Mouse (Mus musculus): ENCODE data around the gene Mpp3. TPM values are rescaled to one million over a fixed set of nuclear protein-coding genes. Genes with fewer than 3 reads are reported as not detected.
"Not testable (repeated sequence)": the region's sequence is repeated elsewhere in the genome, so short reads cannot be mapped to it uniquely, and the experiment has no call there.

Gene Mpp3
- polyA plus RNA-seq, 2 experiments, result 4.9 to 15.7 TPM

DNA sequence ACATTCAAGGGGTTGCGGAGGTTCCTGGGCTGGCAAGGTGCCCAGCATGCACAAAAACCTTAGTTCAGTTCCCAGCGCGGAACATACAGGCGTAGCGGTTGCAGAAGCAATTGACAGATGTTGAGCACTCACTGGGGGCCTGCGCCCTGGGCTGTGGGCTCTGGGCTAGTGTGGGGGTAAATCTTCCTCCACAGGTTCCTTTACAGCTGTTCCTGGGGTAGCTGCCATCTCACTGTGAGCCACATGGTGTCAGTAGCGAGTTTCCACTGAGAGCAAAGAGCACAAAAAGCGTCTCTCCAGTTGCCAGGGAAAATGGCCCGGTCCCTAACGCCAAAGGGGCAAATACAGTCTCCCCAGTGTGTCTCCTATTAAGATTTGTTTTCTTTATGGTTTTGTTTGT, 42.3 kb downstream of the Mpp3 start:
- no peak overlapping the region for H3K4me3 ChIP-seq (replicated peaks; ENCODE audit: low read length)
- H3K9ac ChIP-seq (ENCODE audit: low read depth, low read length, severe bottlenecking), result no peak overlapping the region
- H3K4me1 ChIP-seq (ENCODE audit: control insufficient read depth, insufficient read depth, low read length), result 0 out of 2 replicates have a peak, but pooled peaks cover 10% of the 10 kb centered on the region
- no peak overlapping the region for H3K27ac ChIP-seq (replicated peaks; ENCODE audit: low read depth, low read length)
- ATAC-seq (ENCODE audit: low FRiP score, low read depth) (peak; percentile 21; the same call in 1 of the 2 replicates), DNase-seq (ENCODE audit: low spot score) (peak; percentile 89)
- no peak overlapping the region for H3K4me2 ChIP-seq (replicated peaks; ENCODE audit: low read depth, low read length, severe bottlenecking)
- no peaks in the 10 kb centered on the region for H3K9me3 ChIP-seq (ENCODE audit: control insufficient read depth, low read length)
- 3% methylated on average over 10 of the region's 10 CpGs for WGBS
- no peak for TF ChIP-seq POLR2A (IDR thresholded peaks at IDR 0.05; ENCODE audit: borderline replicate concordance, extremely low read depth, insufficient read depth, insufficient read length)
- no peaks in the 10 kb centered on the region for H3K27me3 ChIP-seq (ENCODE audit: control insufficient read depth, insufficient read depth, low read length)
- H3K36me3 ChIP-seq (ENCODE audit: control insufficient read depth, insufficient read depth, low read length), result no peaks in the 10 kb centered on the region

DNA sequence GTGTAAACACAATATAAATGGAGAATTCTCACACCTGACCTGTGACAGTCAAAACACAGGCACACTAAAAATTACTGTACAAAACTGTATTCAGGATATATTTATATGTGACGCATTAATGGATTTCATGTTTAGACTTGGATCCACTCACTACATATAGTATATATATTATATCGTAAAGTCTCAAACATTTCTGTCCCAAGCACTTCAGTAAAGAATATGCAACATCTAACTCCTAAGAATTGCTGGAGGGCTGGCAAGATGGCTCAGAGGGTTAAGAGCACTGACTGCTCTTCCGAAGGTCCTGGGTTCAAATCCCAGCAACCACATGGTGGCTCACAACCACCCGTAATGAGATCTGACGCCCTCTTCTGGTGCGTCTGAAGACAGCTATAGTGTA, 42.8 kb downstream of the Mpp3 start:
- not testable (repeated sequence) for H3K9me3 ChIP-seq (ENCODE audit: control insufficient read depth, low read length); ATAC-seq (ENCODE audit: low FRiP score, low read depth)

DNA sequence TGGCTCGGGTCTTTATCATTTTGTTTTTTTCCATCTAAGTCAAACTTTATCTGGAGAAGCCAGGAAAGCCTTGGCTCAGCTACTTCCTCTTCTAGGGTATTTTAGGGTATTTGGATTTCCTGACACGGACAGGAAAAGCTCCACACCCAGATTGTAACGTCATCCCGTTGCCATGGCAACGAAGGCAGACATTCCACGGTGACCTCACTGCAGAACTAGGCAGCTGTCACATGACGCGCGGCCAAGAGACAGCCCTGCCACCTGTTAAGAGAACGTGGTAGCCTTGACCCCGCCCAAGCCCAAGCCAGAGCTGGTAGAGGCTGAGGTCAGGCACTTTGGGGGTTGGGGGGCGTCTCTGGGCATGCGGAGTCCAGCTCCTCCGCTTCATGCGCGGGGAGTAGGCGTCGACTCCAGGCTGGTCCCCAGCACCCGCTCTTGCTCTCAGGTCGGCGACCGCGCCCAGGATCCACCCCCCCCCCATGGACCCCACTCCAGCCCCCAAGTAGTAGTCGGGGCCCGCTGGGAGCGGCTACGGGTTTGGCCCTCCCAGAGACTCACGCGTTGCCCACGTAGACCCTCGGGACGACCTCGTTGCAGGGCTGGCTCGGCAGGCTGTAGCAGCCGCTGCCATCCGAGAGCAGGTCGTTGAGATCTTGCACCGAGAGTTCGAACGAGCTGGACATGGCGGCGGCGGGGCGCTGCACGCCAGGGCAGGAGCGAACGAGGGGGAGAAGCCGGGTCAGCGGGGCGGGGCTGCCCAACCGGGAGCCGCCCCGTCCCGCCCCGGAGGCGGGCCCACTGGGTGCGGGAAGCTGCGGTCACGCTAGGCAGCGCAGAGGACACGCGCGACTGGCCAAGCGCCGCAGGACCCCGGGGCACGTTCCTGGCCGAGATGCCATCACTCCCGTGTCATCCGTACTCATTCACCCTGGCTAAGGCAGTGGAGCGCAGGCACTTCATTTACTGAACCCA, 43.9 kb downstream of the Mpp3 start, which contains the start of gene Cfap97d1:
Gene Cfap97d1 (plus strand): TSS at position 226 of the 972 bp plus-strand sequence.
- peak within 1 kb of the TSS; percentile 100 for H3K4me2 ChIP-seq (replicated peaks; ENCODE audit: low read depth, low read length, severe bottlenecking)
- no peaks in the 10 kb centered on the region for H3K9me3 ChIP-seq (ENCODE audit: control insufficient read depth, low read length)
- H3K36me3 ChIP-seq (ENCODE audit: control insufficient read depth, insufficient read depth, low read length), result no peaks in the 10 kb centered on the region
- H3K4me1 ChIP-seq (ENCODE audit: control insufficient read depth, insufficient read depth, low read length), result 0 out of 2 replicates have a peak, but pooled peaks cover 10% of the 10 kb centered on the region
- H3K9ac ChIP-seq (ENCODE audit: low read depth, low read length, severe bottlenecking), result peak within 1 kb of the TSS; percentile 69
- ATAC-seq (ENCODE audit: low FRiP score, low read depth) (peak; percentile 84), DNase-seq (ENCODE audit: low spot score) (peak; percentile 96)
- peak within 1 kb of the TSS; percentile 68 for H3K4me3 ChIP-seq (replicated peaks; ENCODE audit: low read length)
- WGBS, result 1% methylated on average over 67 of the region's 71 CpGs
- H3K27ac ChIP-seq (replicated peaks; ENCODE audit: low read depth, low read length), result peak within 1 kb of the TSS; percentile 50
- no peak for TF ChIP-seq POLR2A (IDR thresholded peaks at IDR 0.05; ENCODE audit: borderline replicate concordance, extremely low read depth, insufficient read depth, insufficient read length)
- H3K27me3 ChIP-seq (ENCODE audit: control insufficient read depth, insufficient read depth, low read length), result no peaks in the 10 kb centered on the region

More for the DNA sequence above, 42.8 kb downstream of the Mpp3 start:
- H3K4me3 ChIP-seq (replicated peaks; ENCODE audit: low read length); H3K36me3 ChIP-seq (ENCODE audit: control insufficient read depth, insufficient read depth, low read length); H3K4me2 ChIP-seq (replicated peaks; ENCODE audit: low read depth, low read length, severe bottlenecking); H3K9ac ChIP-seq (ENCODE audit: low read depth, low read length, severe bottlenecking); H3K27ac ChIP-seq (replicated peaks; ENCODE audit: low read depth, low read length); H3K27me3 ChIP-seq (ENCODE audit: control insufficient read depth, insufficient read depth, low read length); DNase-seq (ENCODE audit: low spot score): not testable (repeated sequence)
- 69% methylated on average over 6 of the region's 6 CpGs for WGBS
- 0 out of 2 replicates have a peak, but pooled peaks cover 10% of the 10 kb centered on the region for H3K4me1 ChIP-seq (ENCODE audit: control insufficient read depth, insufficient read depth, low read length)

DNA sequence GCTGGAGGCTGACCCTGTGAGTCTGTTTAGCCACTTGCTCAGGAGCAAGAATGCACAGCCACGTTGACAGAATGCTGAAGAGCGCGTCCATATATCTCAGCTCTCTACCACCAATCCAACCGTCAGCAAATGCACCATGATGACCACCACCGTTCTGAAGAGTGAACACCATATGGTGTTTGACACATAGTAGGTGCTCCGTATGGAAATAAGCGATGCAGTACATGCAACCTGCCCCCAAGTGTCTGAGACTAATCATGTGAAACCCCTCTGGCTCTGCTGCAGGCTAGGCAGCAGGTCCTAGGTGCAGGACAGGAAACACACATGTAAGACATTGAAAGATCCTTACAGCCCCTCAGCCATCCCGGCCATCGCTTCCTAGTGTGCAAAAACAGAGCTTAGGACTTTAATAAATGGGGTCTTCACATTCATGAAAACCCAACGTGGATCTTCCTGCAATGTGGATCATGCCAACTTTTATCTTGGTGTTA, 44.8 kb downstream of the Mpp3 start:
- Histone ChIP-seq H3K4me3 (replicated peaks; ENCODE audit: low read length) (peak overlapping the region; percentile 68; the same call in 1 of the 2 replicates), H3K27ac (replicated peaks; ENCODE audit: low read depth, low read length) (no peak overlapping the region), H3K4me2 (replicated peaks; ENCODE audit: low read depth, low read length, severe bottlenecking) (peak overlapping the region; percentile 100; the same call in 1 of the 2 replicates)

DNA sequence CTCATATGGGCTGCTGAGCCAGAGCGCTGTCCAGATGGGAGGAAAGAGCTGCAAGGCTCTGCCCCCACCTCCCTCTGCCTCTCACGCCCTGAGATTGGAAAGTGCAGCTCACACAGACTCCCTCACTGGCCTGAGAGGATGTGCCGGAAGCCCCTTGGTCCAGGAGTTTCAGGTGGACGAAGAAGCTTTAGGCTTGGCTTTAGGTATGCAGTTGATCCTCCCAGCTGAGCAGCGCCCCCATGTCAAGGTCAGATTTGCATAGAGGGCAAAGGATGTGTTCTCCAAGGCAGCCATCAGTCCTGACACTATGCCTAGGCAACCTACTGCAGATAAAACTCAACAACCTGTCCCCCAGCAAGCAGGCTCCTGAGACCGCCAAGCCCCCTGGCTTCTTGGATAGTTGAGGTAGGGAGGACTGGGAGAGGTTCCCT, 45.3 kb downstream of the Mpp3 start:
- Histone ChIP-seq H3K4me3 (replicated peaks; ENCODE audit: low read length) (no peak overlapping the region), H3K27me3 (ENCODE audit: control insufficient read depth, insufficient read depth, low read length) (no peaks in the 10 kb centered on the region), H3K9me3 (ENCODE audit: control insufficient read depth, low read length) (no peaks in the 10 kb centered on the region), H3K4me2 (replicated peaks; ENCODE audit: low read depth, low read length, severe bottlenecking) (no peak overlapping the region), H3K36me3 (ENCODE audit: control insufficient read depth, insufficient read depth, low read length) (0 out of 2 replicates have a peak, but pooled peaks cover 3% of the 10 kb centered on the region), H3K9ac (ENCODE audit: low read depth, low read length, severe bottlenecking) (no peak overlapping the region), H3K4me1 (ENCODE audit: control insufficient read depth, insufficient read depth, low read length) (0 out of 2 replicates have a peak, but pooled peaks cover 10% of the 10 kb centered on the region), H3K27ac (replicated peaks; ENCODE audit: low read depth, low read length) (no peak overlapping the region)
- TF ChIP-seq POLR2A (IDR thresholded peaks at IDR 0.05; ENCODE audit: borderline replicate concordance, extremely low read depth, insufficient read depth, insufficient read length), result no peak
- 55% methylated on average over 6 of the region's 6 CpGs for WGBS
- DNase-seq (ENCODE audit: low spot score) (no peak), ATAC-seq (ENCODE audit: low FRiP score, low read depth) (no peak)

More for the DNA sequence above, 44.8 kb downstream of the Mpp3 start:
- 68% methylated on average over 10 of the region's 10 CpGs for WGBS
- no peak for DNase-seq (ENCODE audit: low spot score)
- no peak for TF ChIP-seq POLR2A (IDR thresholded peaks at IDR 0.05; ENCODE audit: borderline replicate concordance, extremely low read depth, insufficient read depth, insufficient read length)
- no peaks in the 10 kb centered on the region for H3K9me3 ChIP-seq (ENCODE audit: control insufficient read depth, low read length)
- H3K9ac ChIP-seq (ENCODE audit: low read depth, low read length, severe bottlenecking), result no peak overlapping the region
- 0 out of 2 replicates have a peak, but pooled peaks cover 10% of the 10 kb centered on the region for H3K4me1 ChIP-seq (ENCODE audit: control insufficient read depth, insufficient read depth, low read length)
- no peak for ATAC-seq (ENCODE audit: low FRiP score, low read depth)
- H3K36me3 ChIP-seq (ENCODE audit: control insufficient read depth, insufficient read depth, low read length), result 0 out of 2 replicates have a peak, but pooled peaks cover 3% of the 10 kb centered on the region
- no peaks in the 10 kb centered on the region for H3K27me3 ChIP-seq (ENCODE audit: control insufficient read depth, insufficient read depth, low read length)
